Mouse (Mus musculus) midbrain, embryonic 15.5 days (tissue): ENCODE measurements around the gene Itpr1. TPM values are rescaled to one million over a fixed set of nuclear protein-coding genes. Genes with fewer than 3 reads are reported as not detected.
A peak's percentile ranks its signal among the peaks of the same experiment; 100 is the strongest.

Source experiments
- ATAC-seq: fragments of 200-750 bp; cut with Nextera tagmentation; replicated peaks from 2 replicates; pipeline ENCODE4 v1.8.0; 2017; ENCODE audit warnings: moderate TSS enrichment
- H3K27ac ChIP-seq: fragments of 300-500 bp; sonication (generic); 2 replicates; pipeline ENCODE4 v1.5.1; 2015; ENCODE audit warnings: mild to moderate bottlenecking, inconsistent platforms
- H3K27me3 ChIP-seq: fragments of 300-500 bp; sonication (generic); replicated peaks from 2 replicates; pipeline ENCODE4 v1.6.1; 2015; ENCODE audit warnings: inconsistent platforms
- H3K36me3 ChIP-seq: fragments of 300-500 bp; sonication (generic); replicated peaks from 2 replicates; pipeline ENCODE4 v1.6.1; 2015; ENCODE audit warnings: inconsistent platforms
- H3K4me1 ChIP-seq: fragments of 300-500 bp; sonication (generic); 2 replicates; pipeline ENCODE4 v1.6.1; 2015; ENCODE audit warnings: inconsistent platforms
- H3K4me2 ChIP-seq: fragments of 300-500 bp; sonication (generic); 2 replicates; pipeline ENCODE4 v1.6.1; 2015; ENCODE audit warnings: inconsistent platforms, mild to moderate bottlenecking, moderate library complexity
- H3K4me3 ChIP-seq: fragments of 300-500 bp; sonication (generic); 2 replicates; pipeline ENCODE4 v1.5.1; 2015; ENCODE audit warnings: mild to moderate bottlenecking, inconsistent platforms
- H3K9ac ChIP-seq: fragments of 300-500 bp; sonication (generic); 2 replicates; pipeline ENCODE4 v1.6.1; 2015; ENCODE audit warnings: mild to moderate bottlenecking, inconsistent platforms
- H3K9me3 ChIP-seq: fragments of 300-500 bp; sonication (generic); 2 replicates; pipeline ENCODE4 v1.6.1; 2016; ENCODE audit warnings: inconsistent platforms
- WGBS: fragments of 180-500 bp; shearing (Covaris S2); methylation state at CpG from one replicate; pipeline ENCODE4 v1.1.7; 2015; ENCODE audit warnings: mixed read lengths; 5-methylcytosine and 5-hydroxymethylcytosine counted together
- polyA plus RNA-seq: library from polyadenylated mRNA; unstranded; fragments of >200 nt; fragmentation: Nextera tagmentation; extraction: Ambion mirVana; gene quantifications from 2 replicates; pipeline ENCODE4 v1.2.1, GENCODE M21; 2015

Gene Itpr1
- polyA plus RNA-seq, 1 experiment from 2014 or later, result 4.7 TPM

DNA sequence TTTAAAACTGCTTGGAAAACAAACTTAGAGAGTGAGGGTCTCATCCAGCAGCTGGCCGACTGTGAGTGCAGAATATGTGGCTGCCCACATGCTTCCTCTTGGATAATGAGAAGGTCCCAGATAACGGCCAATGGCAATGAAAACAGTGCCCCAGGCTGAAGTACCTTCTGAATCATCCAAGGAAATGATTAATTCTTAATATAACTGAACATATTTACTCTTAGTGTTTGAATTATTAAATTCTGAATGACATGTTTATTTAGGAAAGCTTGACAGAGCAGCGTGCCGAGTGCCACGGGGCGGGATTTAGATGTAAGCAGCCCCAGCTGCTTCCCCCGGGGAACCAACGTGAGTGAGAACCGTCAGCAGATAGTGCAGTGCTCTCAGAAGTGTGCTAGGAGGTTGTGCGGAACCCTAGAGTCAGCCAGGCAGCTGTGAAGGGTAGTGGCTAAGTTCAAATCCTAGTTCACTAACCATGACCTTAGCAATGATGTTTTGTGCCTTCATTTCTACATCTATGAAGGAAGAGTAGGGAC lies 274.5 kb downstream of the Itpr1 start:
- Histone ChIP-seq H3K9me3 (no peaks in the 10 kb centered on the region), H3K27me3 (no peaks in the 10 kb centered on the region), H3K4me3 (no peak overlapping the region), H3K4me2 (no peak overlapping the region), H3K36me3 (no peaks in the 10 kb centered on the region), H3K4me1 (0 out of 2 replicates have a peak, but pooled peaks cover 4% of the 10 kb centered on the region), H3K9ac (no peak overlapping the region), H3K27ac (no peak overlapping the region)
- WGBS, result 66% methylated on average over 10 of the region's 10 CpGs
- ATAC-seq, result no peak

DNA sequence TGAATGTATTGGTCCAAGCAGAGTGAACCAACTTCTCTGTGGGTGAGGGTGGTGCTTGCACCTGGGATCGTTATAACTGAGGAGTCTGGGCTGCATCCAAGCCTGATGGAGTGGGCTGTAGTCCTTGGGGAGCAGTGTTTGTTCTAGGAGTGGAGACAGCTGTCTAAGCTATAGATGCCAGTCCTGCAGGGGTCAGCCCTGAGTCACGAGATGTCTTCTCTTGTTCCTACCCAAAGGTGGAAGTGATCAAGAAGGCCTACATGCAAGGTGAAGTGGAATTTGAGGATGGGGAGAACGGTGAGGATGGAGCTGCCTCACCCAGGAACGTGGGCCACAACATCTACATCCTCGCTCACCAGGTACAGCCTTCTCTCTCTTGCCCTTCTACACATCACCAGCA lies 275.4 kb downstream of the Itpr1 start:
- 90% methylated on average over 5 of the region's 5 CpGs for WGBS
- Histone ChIP-seq H3K4me3 (no peak overlapping the region), H3K36me3 (no peaks in the 10 kb centered on the region), H3K27ac (no peak overlapping the region), H3K9ac (no peak overlapping the region), H3K4me2 (no peak overlapping the region), H3K27me3 (no peaks in the 10 kb centered on the region), H3K4me1 (0 out of 2 replicates have a peak, but pooled peaks cover 4% of the 10 kb centered on the region), H3K9me3 (no peaks in the 10 kb centered on the region)
- no peak for ATAC-seq

DNA sequence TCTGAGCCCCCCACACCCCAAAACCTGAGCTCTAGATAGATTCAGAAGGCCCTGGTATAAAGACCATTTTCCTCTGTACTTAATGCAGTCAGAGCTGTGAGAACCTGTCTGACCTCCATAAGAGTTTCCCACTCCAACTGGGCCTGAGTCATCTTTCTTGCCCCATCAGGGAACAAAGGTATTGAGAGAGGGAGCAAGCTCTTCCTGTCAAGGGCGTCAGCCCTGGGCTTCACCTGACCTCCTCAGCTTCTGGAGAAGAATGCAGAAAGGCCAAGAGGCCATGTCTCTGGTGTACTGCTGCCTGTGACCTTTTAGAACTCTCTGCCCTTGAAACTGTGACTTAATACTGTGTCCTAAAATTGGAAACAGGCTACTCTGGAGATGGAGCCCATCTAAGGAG lies 279.1 kb downstream of the Itpr1 start:
- no peak overlapping the region for H3K4me3 ChIP-seq
- H3K36me3 ChIP-seq, result no peaks in the 10 kb centered on the region
- no peak overlapping the region for H3K27ac ChIP-seq
- WGBS, result 82% methylated on average over 1 of the region's 1 CpGs
- H3K4me1 ChIP-seq, result 0 out of 2 replicates have a peak, but pooled peaks cover 4% of the 10 kb centered on the region
- H3K4me2 ChIP-seq, result no peak overlapping the region
- no peaks in the 10 kb centered on the region for H3K27me3 ChIP-seq
- H3K9ac ChIP-seq, result no peak overlapping the region
- no peak for ATAC-seq
- no peaks in the 10 kb centered on the region for H3K9me3 ChIP-seq

DNA sequence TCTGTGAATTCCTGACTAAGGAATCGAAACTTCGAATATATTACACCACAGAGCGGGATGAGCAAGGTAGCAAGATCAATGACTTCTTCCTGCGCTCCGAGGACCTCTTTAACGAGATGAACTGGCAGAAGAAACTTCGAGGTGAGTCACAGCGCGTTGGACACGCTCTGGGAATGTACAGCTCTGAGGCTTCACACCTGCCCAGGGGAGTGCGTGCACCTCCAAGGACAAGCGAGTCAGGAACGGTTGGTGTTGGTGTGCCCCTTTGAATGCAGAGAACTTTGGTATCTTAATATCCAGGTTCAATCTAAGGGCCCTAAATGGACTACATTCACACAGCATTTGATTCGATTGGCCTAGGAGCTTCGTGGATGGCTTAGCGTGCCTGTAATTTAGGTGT lies 280.9 kb downstream of the Itpr1 start:
- WGBS, result 80% methylated on average over 16 of the region's 16 CpGs
- Histone ChIP-seq H3K4me2 (no peak overlapping the region), H3K9ac (no peak overlapping the region), H3K27ac (no peak overlapping the region), H3K4me1 (no peaks in the 10 kb centered on the region), H3K27me3 (no peaks in the 10 kb centered on the region), H3K4me3 (no peak overlapping the region), H3K9me3 (no peaks in the 10 kb centered on the region), H3K36me3 (no peaks in the 10 kb centered on the region)
- no peak for ATAC-seq

DNA sequence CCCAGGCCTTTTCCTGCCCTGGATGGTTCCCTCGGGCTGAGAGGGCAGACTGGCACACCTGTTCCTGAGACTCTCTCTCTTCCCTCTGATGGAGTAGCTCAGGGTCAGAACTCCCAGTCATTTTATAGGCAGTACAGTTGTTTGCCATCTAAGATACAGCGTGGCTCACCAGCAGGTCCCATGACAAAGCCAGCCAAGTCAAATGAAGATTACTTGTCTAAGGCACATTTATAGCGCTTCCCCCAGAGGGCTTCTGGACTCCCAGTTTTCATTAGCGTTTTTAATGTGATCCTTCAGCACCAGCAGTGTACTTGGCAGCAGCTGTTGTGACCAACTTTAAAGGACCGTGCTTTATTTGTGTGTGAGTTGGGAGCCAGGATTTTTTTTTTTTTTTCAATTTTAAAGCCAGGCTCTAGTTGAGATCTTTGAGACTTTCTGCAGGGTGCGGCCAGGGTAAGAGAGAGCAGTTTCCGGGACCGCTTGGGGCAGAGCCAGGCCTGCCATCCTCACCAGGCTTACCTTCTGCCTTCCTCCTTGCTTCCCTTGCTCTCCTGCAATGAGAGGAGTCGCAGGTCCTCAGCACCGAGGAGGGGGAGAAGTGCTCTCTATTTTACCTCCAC lies 281.4 kb downstream of the Itpr1 start:
- H3K27me3 ChIP-seq, result no peaks in the 10 kb centered on the region
- 0 out of 2 replicates have a peak, but pooled peaks have one; percentile 30 for ATAC-seq

DNA sequence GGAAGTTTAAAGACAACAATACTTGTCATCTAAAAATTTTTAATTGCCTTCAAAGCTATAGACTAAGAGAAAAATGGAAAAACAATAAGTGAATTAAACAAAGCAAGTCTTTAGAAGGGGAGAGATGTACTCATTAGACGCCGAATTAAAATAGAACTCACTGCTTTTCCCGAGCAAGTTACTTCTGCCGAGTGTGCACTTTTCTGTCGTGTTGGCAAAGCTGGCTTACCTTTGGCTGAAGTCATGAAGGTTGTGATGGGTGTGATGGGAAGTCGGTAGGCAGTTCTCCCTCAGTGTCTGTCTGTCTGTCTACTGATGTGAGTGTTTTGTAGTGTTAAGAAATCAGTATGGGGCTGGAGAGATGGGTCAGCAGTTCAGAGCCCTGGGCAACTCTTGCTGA lies 282.1 kb downstream of the Itpr1 start:
- Histone ChIP-seq H3K27me3 (no peaks in the 10 kb centered on the region), H3K9ac (no peak overlapping the region), H3K27ac (no peak overlapping the region), H3K4me1 (no peaks in the 10 kb centered on the region), H3K36me3 (no peaks in the 10 kb centered on the region), H3K4me3 (no peak overlapping the region), H3K9me3 (no peaks in the 10 kb centered on the region), H3K4me2 (no peak overlapping the region)
- ATAC-seq, result no peak
- 90% methylated on average over 6 of the region's 6 CpGs for WGBS

More for the DNA sequence above, 281.4 kb downstream of the Itpr1 start:
- no peaks in the 10 kb centered on the region for H3K4me1 ChIP-seq
- no peak overlapping the region for H3K4me3 ChIP-seq
- no peak overlapping the region for H3K27ac ChIP-seq
- no peak overlapping the region for H3K4me2 ChIP-seq
- WGBS, result 65% methylated on average over 10 of the region's 10 CpGs
- H3K9me3 ChIP-seq, result no peaks in the 10 kb centered on the region
- H3K9ac ChIP-seq, result no peak overlapping the region
- H3K36me3 ChIP-seq, result no peaks in the 10 kb centered on the region

- WGBS, result 92% methylated on average over 7 of the region's 7 CpGs
- H3K9me3 ChIP-seq, result no peaks in the 10 kb centered on the region
- ATAC-seq, result no peak
- no peaks in the 10 kb centered on the region for H3K27me3 ChIP-seq
- no peak overlapping the region for H3K27ac ChIP-seq
- H3K4me2 ChIP-seq, result no peak overlapping the region
- H3K4me3 ChIP-seq, result no peak overlapping the region
- H3K36me3 ChIP-seq, result no peaks in the 10 kb centered on the region
- H3K9ac ChIP-seq, result no peak overlapping the region
- no peaks in the 10 kb centered on the region for H3K4me1 ChIP-seq
Measured at GRCm38 (mm10) chr6:108498070-108498469, 285.2 kb downstream of the Itpr1 start.

DNA sequence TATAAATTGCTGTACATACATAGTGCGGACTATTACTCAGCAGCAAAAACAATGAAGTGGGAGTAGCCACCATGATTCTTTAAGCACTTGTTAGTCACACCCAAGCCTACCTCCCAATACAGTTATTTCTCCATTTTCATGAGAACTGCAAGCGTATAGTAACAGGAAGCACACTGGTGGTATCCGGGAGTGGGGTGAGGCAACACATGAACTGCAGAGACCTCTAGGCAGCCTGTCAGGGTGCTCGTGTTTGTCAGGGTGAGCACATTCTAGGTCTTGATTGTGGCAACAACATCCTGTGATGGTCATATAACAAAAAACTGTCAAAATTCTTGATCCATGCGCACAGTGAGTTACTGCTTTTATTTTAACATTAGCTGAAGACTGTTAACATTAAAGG lies 290.8 kb downstream of the Itpr1 start:
- no peak overlapping the region for H3K27ac ChIP-seq
- no peaks in the 10 kb centered on the region for H3K4me1 ChIP-seq
- H3K36me3 ChIP-seq, result no peaks in the 10 kb centered on the region
- no peak overlapping the region for H3K9ac ChIP-seq
- no peak for ATAC-seq
- no peak overlapping the region for H3K4me3 ChIP-seq
- no peak overlapping the region for H3K4me2 ChIP-seq
- H3K9me3 ChIP-seq, result no peaks in the 10 kb centered on the region
- 92% methylated on average over 5 of the region's 5 CpGs for WGBS
- H3K27me3 ChIP-seq, result no peaks in the 10 kb centered on the region

- Histone ChIP-seq H3K27ac (no peak overlapping the region), H3K4me3 (no peak overlapping the region), H3K9ac (no peak overlapping the region), H3K27me3 (no peaks in the 10 kb centered on the region), H3K36me3 (no peaks in the 10 kb centered on the region), H3K4me2 (no peak overlapping the region), H3K4me1 (no peaks in the 10 kb centered on the region), H3K9me3 (no peaks in the 10 kb centered on the region)
- WGBS, result 86% methylated on average over 7 of the region's 7 CpGs
- no peak for ATAC-seq
Measured at GRCm38 (mm10) chr6:108504717-108505116, 291.8 kb downstream of the Itpr1 start.

GRCm38 (mm10) chr6:108506161-108506560 lies 293.3 kb downstream of the Itpr1 start:
- Histone ChIP-seq H3K4me1 (no peaks in the 10 kb centered on the region), H3K27me3 (no peaks in the 10 kb centered on the region), H3K9ac (no peak overlapping the region), H3K4me3 (no peak overlapping the region), H3K9me3 (no peaks in the 10 kb centered on the region), H3K36me3 (no peaks in the 10 kb centered on the region), H3K27ac (no peak overlapping the region), H3K4me2 (no peak overlapping the region)
- ATAC-seq, result no peak
- WGBS, result 93% methylated on average over 3 of the region's 3 CpGs

- no peak overlapping the region for H3K9ac ChIP-seq
- H3K27me3 ChIP-seq, result no peaks in the 10 kb centered on the region
- ATAC-seq, result no peak
- H3K4me2 ChIP-seq, result no peak overlapping the region
- 92% methylated on average over 3 of the region's 3 CpGs for whole genome bisulfite sequencing
- no peaks in the 10 kb centered on the region for H3K36me3 ChIP-seq
- H3K9me3 ChIP-seq, result no peaks in the 10 kb centered on the region
- H3K27ac ChIP-seq, result no peak overlapping the region
- no peak overlapping the region for H3K4me3 ChIP-seq
- no peaks in the 10 kb centered on the region for H3K4me1 ChIP-seq
Measured at GRCm38 (mm10) chr6:108507337-108507736, 294.4 kb downstream of the Itpr1 start.

GRCm38 (mm10) chr6:108509320-108509719 lies 296.4 kb downstream of the Itpr1 start:
- Histone ChIP-seq H3K4me3 (no peak overlapping the region), H3K9ac (no peak overlapping the region), H3K27me3 (no peaks in the 10 kb centered on the region), H3K4me2 (no peak overlapping the region), H3K9me3 (no peaks in the 10 kb centered on the region), H3K27ac (no peak overlapping the region), H3K36me3 (no peaks in the 10 kb centered on the region), H3K4me1 (no peaks in the 10 kb centered on the region)
- ATAC-seq, result no peak
- WGBS, result 86% methylated on average over 2 of the region's 2 CpGs

GRCm38 (mm10) chr6:108510101-108510500 lies 297.2 kb downstream of the Itpr1 start:
- WGBS, result 62% methylated on average over 9 of the region's 9 CpGs
- no peaks in the 10 kb centered on the region for H3K27me3 ChIP-seq
- no peak overlapping the region for H3K4me3 ChIP-seq
- no peaks in the 10 kb centered on the region for H3K9me3 ChIP-seq
- no peaks in the 10 kb centered on the region for H3K36me3 ChIP-seq
- ATAC-seq, result no peak
- no peak overlapping the region for H3K4me2 ChIP-seq
- no peak overlapping the region for H3K9ac ChIP-seq
- no peak overlapping the region for H3K27ac ChIP-seq
- no peaks in the 10 kb centered on the region for H3K4me1 ChIP-seq
